Mouse (Mus musculus): ENCODE data around the gene Svbp.
A peak's percentile ranks its signal among the peaks of the same experiment; 100 is the strongest.

Gene Svbp

DNA sequence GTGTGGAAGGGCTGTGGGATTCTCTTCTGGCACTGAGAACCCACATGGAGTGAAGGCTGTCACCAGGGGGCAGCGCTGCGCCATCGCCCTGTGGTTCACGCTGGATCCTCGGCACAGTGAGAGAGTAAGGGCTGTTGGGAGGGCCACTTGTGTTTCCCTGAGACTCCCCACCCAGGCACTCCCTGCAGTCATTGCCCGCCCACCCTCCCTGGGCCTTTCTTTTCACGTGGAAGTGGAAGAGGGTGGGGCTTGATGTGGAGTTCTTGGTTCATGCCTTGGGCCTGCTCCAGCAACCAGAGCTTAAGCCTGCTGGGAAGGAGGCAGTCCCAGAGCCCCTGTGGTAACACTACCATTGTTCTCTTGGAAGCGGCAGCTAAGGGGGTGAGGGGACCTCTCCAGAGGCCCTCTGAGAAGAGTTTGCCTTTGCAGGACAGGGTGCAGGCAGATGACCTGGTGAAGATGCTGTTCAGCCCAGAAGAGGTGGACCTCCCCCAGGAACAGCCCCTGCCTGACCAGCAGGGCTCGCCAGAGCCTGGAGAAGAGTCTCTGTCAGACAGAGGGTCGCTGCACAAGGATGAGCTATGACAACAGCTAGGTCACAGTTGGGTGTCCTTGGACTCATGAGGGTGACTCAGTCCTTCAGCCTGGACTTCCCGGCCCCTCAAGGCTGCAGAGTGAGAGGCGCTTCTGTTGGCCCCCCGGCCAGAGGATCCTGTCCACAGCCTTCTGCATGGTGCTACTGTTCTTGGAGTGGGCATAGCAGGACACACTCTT, 52.5 kb downstream of the Svbp start:
- peak; percentile 58 to 72 for DNase-seq

DNA sequence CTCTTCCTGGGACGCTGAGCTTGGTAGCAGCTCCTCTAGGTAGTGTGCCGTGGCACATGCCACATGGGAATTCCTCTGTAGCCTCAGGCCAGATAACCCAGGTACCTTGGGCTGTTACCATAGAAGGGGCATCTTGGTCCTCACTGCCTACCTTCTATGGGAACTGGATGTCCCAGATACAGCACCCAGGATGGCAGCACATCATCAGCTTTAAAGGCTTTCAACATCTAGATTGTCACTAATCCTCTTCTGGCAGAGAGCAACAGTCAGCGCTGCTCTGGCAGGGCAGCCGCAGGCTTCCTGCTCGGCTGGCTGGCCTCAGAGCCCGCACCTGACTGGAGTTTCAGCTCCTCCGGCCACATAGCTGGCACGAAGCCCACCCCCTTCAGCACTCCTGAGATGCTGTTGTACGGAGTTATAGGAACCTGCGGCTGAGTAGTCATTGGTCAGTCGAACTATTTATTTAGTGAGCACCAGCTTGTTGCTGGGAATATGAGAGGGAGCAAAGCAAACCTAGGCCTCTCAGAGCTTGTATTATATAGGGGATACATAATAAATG, 53.4 kb downstream of the Svbp start:
- peak in 1 of 2 experiments; percentile 62 for DNase-seq
